Mouse (Mus musculus): ENCODE measurements around the gene Farp2.
"Not testable (repeated sequence)": the region's sequence is repeated elsewhere in the genome, so short reads cannot be mapped to it uniquely, and the experiment has no call there.

Farp2 gene

GRCm38 (mm10) chr1:93511585-93512350, at the start of gene Farp2:
Farp2 (plus strand) TSS chr1:93512079.
- DNase-seq (ENCODE audit: low spot score): peak; percentile 78

GRCm38 (mm10) chr1:93465066-93465465, 46.8 kb upstream of the Farp2 start:
- no peak for DNase-seq (ENCODE audit: low spot score)

GRCm38 (mm10) chr1:93465746-93466145, 46.1 kb upstream of the Farp2 start:
- DNase-seq (ENCODE audit: low spot score): no peak

GRCm38 (mm10) chr1:93468626-93469025, 43.3 kb upstream of the Farp2 start:
- no peak for DNase-seq (ENCODE audit: low spot score)

- DNase-seq (ENCODE audit: low spot score): no peak
Measured at GRCm38 (mm10) chr1:93475694-93476093, 36.2 kb upstream of the Farp2 start.

- peak; percentile 93 for DNase-seq (ENCODE audit: low spot score)
Measured at GRCm38 (mm10) chr1:93477758-93478585, 33.9 kb upstream of the Farp2 start.

- peak; percentile 97 for DNase-seq (ENCODE audit: low spot score)
Measured at GRCm38 (mm10) chr1:93478586-93479475, 33.0 kb upstream of the Farp2 start, which contains the start of gene Hdlbp. Hdlbp (minus strand) TSS chr1:93478815.

GRCm38 (mm10) chr1:93479476-93480083, 32.3 kb upstream of the Farp2 start:
- DNase-seq (ENCODE audit: low spot score): no peak

- DNase-seq (ENCODE audit: low spot score): not testable (repeated sequence)
Measured at GRCm38 (mm10) chr1:93486302-93486701, 25.6 kb upstream of the Farp2 start.

- DNase-seq (ENCODE audit: low spot score): no peak
Measured at GRCm38 (mm10) chr1:93495312-93495711, 16.6 kb upstream of the Farp2 start.

- no peak for DNase-seq (ENCODE audit: low spot score)
Measured at GRCm38 (mm10) chr1:93506944-93507676, 4.8 kb upstream of the Farp2 start.

GRCm38 (mm10) chr1:93508576-93508975, 3.3 kb upstream of the Farp2 start:
- not testable (repeated sequence) for DNase-seq (ENCODE audit: low spot score)

- DNase-seq (ENCODE audit: low spot score): no peak
Measured at GRCm38 (mm10) chr1:93512351-93512690, 442 bp downstream of the Farp2 start.

- DNase-seq (ENCODE audit: low spot score): no peak
Measured at GRCm38 (mm10) chr1:93513221-93513620, 1.3 kb downstream of the Farp2 start.

GRCm38 (mm10) chr1:93521491-93521890, 9.6 kb downstream of the Farp2 start:
- no peak for DNase-seq (ENCODE audit: low spot score)

- DNase-seq (ENCODE audit: low spot score): no peak
Measured at GRCm38 (mm10) chr1:93522325-93522724, 10.4 kb downstream of the Farp2 start.

- no peak for DNase-seq (ENCODE audit: low spot score)
Measured at GRCm38 (mm10) chr1:93529801-93530200, 17.9 kb downstream of the Farp2 start.

- no peak for DNase-seq (ENCODE audit: low spot score)
Measured at GRCm38 (mm10) chr1:93537227-93537626, 25.3 kb downstream of the Farp2 start.

- no peak for DNase-seq (ENCODE audit: low spot score)
Measured at GRCm38 (mm10) chr1:93543196-93543595, 31.3 kb downstream of the Farp2 start.

- DNase-seq (ENCODE audit: low spot score): no peak
Measured at GRCm38 (mm10) chr1:93547286-93547685, 35.4 kb downstream of the Farp2 start.

- no peak for DNase-seq (ENCODE audit: low spot score)
Measured at GRCm38 (mm10) chr1:93551427-93551826, 39.5 kb downstream of the Farp2 start.

Measured in ovary, postnatal 10 days (tissue).